Mouse (Mus musculus) stomach, embryonic 15.5 days (tissue): ENCODE results near the gene Pnpla2. TPM values are rescaled to one million over a fixed set of nuclear protein-coding genes. Genes with fewer than 3 reads are reported as not detected.
A peak's percentile ranks its signal among the peaks of the same experiment; 100 is the strongest.

Experiments used
- ATAC-seq: fragments of 200-750 bp; cut with Nextera tagmentation; 2 replicates; pipeline ENCODE4 v1.8.0; 2017; ENCODE audit warnings: low read depth, moderate number of reproducible peaks, moderate TSS enrichment; ENCODE audit not compliant: insufficient read depth, low FRiP score
- H3K27ac ChIP-seq: fragments of 300-500 bp; sonication (generic); 2 replicates; pipeline ENCODE4 v1.5.1; 2015; ENCODE audit warnings: mild to moderate bottlenecking, inconsistent platforms
- H3K27me3 ChIP-seq: fragments of 300-500 bp; sonication (generic); replicated peaks from 2 replicates; pipeline ENCODE4 v1.6.1; 2015; ENCODE audit warnings: inconsistent platforms
- H3K36me3 ChIP-seq: fragments of 300-500 bp; sonication (generic); 2 replicates; pipeline ENCODE4 v1.6.1; 2015; ENCODE audit warnings: inconsistent platforms
- H3K4me1 ChIP-seq: fragments of 300-500 bp; sonication (generic); 2 replicates; pipeline ENCODE4 v1.6.1; 2015; ENCODE audit warnings: inconsistent platforms
- H3K4me2 ChIP-seq: fragments of 300-500 bp; sonication (generic); 2 replicates; pipeline ENCODE4 v1.6.1; 2015; ENCODE audit warnings: mild to moderate bottlenecking, inconsistent platforms
- H3K4me3 ChIP-seq: fragments of 300-500 bp; sonication (generic); replicated peaks from 2 replicates; pipeline ENCODE4 v1.5.1; 2015; ENCODE audit warnings: inconsistent platforms
- H3K9ac ChIP-seq: fragments of 300-500 bp; sonication (generic); 2 replicates; pipeline ENCODE4 v1.6.1; 2015; ENCODE audit warnings: inconsistent platforms
- H3K9me3 ChIP-seq: fragments of 300-500 bp; sonication (generic); 2 replicates; pipeline ENCODE4 v1.6.1; 2016; ENCODE audit warnings: inconsistent platforms
- WGBS: fragments of 180-500 bp; shearing (Covaris S2); methylation state at CpG from one replicate; pipeline ENCODE4 v1.1.7; 2015; 5-methylcytosine and 5-hydroxymethylcytosine counted together
- polyA plus RNA-seq: library from polyadenylated mRNA; unstranded; fragments of >200 nt; fragmentation: Nextera tagmentation; extraction: Ambion mirVana; gene quantifications from 2 replicates; pipeline ENCODE4 v1.2.1, GENCODE M21; 2015

Pnpla2 gene
- polyA plus RNA-seq, 1 experiment from 2014 or later = 33.5 TPM

GRCm38 (mm10) chr7:141474160-141474559 lies 19.2 kb downstream of the Pnpla2 start:
- Histone ChIP-seq H3K4me3 (peak overlapping the region; percentile 94), H3K36me3 (peaks cover 24% of the 10 kb centered on the region), H3K4me2 (peak overlapping the region; percentile 86), H3K27ac (0 out of 2 replicates have a peak overlapping the region, but pooled peaks have one; percentile 1), H3K4me1 (peaks cover 42% of the 10 kb centered on the region), H3K9me3 (no peaks in the 10 kb centered on the region), H3K9ac (peak overlapping the region; percentile 73), H3K27me3 (no peaks in the 10 kb centered on the region)
- WGBS = 8% methylated on average over 5 of the region's 5 CpGs
- ATAC-seq = no peak

- Histone ChIP-seq H3K27ac (peak within 1 kb of the TSS; percentile 96), H3K4me1 (peaks cover 36% of the 10 kb centered on the region), H3K4me2 (peak within 1 kb of the TSS; percentile 86), H3K4me3 (peak within 1 kb of the TSS; percentile 94), H3K36me3 (peaks cover 14% of the 10 kb centered on the region), H3K9ac (peak within 1 kb of the TSS; percentile 73), H3K27me3 (no peaks in the 10 kb centered on the region), H3K9me3 (no peaks in the 10 kb centered on the region)
- ATAC-seq = peak; percentile 61
- whole genome bisulfite sequencing = under 1% methylated on average over 87 of the region's 87 CpGs
These were observed 20.2 kb downstream of the Pnpla2 start, which contains the start of the genes Polr2l and Tspan4 for GRCm38 (mm10) chr7:141475011-141475804. TSS of gene Polr2l (minus strand) at chr7:141475132. TSS of gene Tspan4 (plus strand) at chr7:141475240.

- Histone ChIP-seq H3K27me3 (no peaks in the 10 kb centered on the region), H3K4me2 (peak overlapping the region; percentile 86), H3K9me3 (no peaks in the 10 kb centered on the region), H3K4me3 (peak overlapping the region; percentile 94), H3K4me1 (peaks cover 36% of the 10 kb centered on the region), H3K36me3 (peaks cover 8% of the 10 kb centered on the region), H3K9ac (peak overlapping the region; percentile 73), H3K27ac (peak overlapping the region; percentile 96)
- no peak for ATAC-seq
- WGBS = under 1% methylated on average over 12 of the region's 12 CpGs
These were observed 20.8 kb downstream of the Pnpla2 start for GRCm38 (mm10) chr7:141475805-141476158.

GRCm38 (mm10) chr7:141476226-141476980 lies 21.4 kb downstream of the Pnpla2 start:
- Histone ChIP-seq H3K9me3 (no peaks in the 10 kb centered on the region), H3K4me1 (peaks cover 42% of the 10 kb centered on the region), H3K27me3 (no peaks in the 10 kb centered on the region), H3K4me3 (peak overlapping the region; percentile 94), H3K27ac (peak overlapping the region; percentile 96), H3K4me2 (peak overlapping the region; percentile 86), H3K36me3 (peaks cover 2% of the 10 kb centered on the region), H3K9ac (peak overlapping the region; percentile 22; the same call in 1 of the 2 replicates)
- ATAC-seq = peak; percentile 59
- WGBS = 0% methylated on average over 15 of the region's 17 CpGs

- H3K4me1 ChIP-seq = peaks cover 48% of the 10 kb centered on the region
- peak overlapping the region; percentile 96 for H3K27ac ChIP-seq
- ATAC-seq = no peak
- peak overlapping the region; percentile 86 for H3K4me2 ChIP-seq
- 3% methylated on average over 7 of the region's 7 CpGs for WGBS
- 0 out of 2 replicates have a peak overlapping the region, but pooled peaks have one; percentile 22 for H3K9ac ChIP-seq
- H3K9me3 ChIP-seq = no peaks in the 10 kb centered on the region
- 0 out of 2 replicates have a peak, but pooled peaks cover 5% of the 10 kb centered on the region for H3K27me3 ChIP-seq
- no peaks in the 10 kb centered on the region; the same call in 1 of the 2 replicates for H3K36me3 ChIP-seq
- H3K4me3 ChIP-seq = peak overlapping the region; percentile 94
These were observed 22.0 kb downstream of the Pnpla2 start for GRCm38 (mm10) chr7:141476981-141477370.

- ATAC-seq = no peak
- H3K36me3 ChIP-seq = no peaks in the 10 kb centered on the region; the same call in 1 of the 2 replicates
- peaks cover 56% of the 10 kb centered on the region for H3K4me1 ChIP-seq
- WGBS = 25% methylated on average over 4 of the region's 4 CpGs
- H3K4me2 ChIP-seq = peak overlapping the region; percentile 86
- peaks cover 12% of the 10 kb centered on the region; the same call in 1 of the 2 replicates for H3K27me3 ChIP-seq
- peak overlapping the region; percentile 94; the same call in 1 of the 2 replicates for H3K4me3 ChIP-seq
- no peaks in the 10 kb centered on the region for H3K9me3 ChIP-seq
- H3K27ac ChIP-seq = peak overlapping the region; percentile 96
- no peak overlapping the region for H3K9ac ChIP-seq
These were observed 22.7 kb downstream of the Pnpla2 start for GRCm38 (mm10) chr7:141477578-141478269.

GRCm38 (mm10) chr7:141478270-141478748 lies 23.3 kb downstream of the Pnpla2 start:
- no peak overlapping the region for H3K27ac ChIP-seq

GRCm38 (mm10) chr7:141480842-141481497 lies 26.0 kb downstream of the Pnpla2 start:
- H3K9ac ChIP-seq = no peak overlapping the region
- WGBS = 11% methylated on average over 10 of the region's 10 CpGs
- peaks cover 44% of the 10 kb centered on the region for H3K4me1 ChIP-seq
- peak overlapping the region; percentile 51; the same call in 1 of the 2 replicates for H3K4me3 ChIP-seq
- no peaks in the 10 kb centered on the region for H3K9me3 ChIP-seq
- no peaks in the 10 kb centered on the region for H3K36me3 ChIP-seq
- ATAC-seq = 0 out of 2 replicates have a peak, but pooled peaks have one; percentile 18
- peaks cover 13% of the 10 kb centered on the region; the same call in 1 of the 2 replicates for H3K27me3 ChIP-seq
- H3K27ac ChIP-seq = no peak overlapping the region
- H3K4me2 ChIP-seq = peak overlapping the region; percentile 93

More at GRCm38 (mm10) chr7:141478270-141478748, 23.3 kb downstream of the Pnpla2 start:
- Histone ChIP-seq H3K4me2 (peak overlapping the region; percentile 86), H3K9me3 (no peaks in the 10 kb centered on the region), H3K36me3 (no peaks in the 10 kb centered on the region), H3K9ac (no peak overlapping the region), H3K27me3 (peaks cover 13% of the 10 kb centered on the region; the same call in 1 of the 2 replicates), H3K4me3 (no peak overlapping the region), H3K4me1 (peaks cover 56% of the 10 kb centered on the region)
- WGBS = 55% methylated on average over 5 of the region's 5 CpGs
- ATAC-seq = no peak

- H3K9me3 ChIP-seq = no peaks in the 10 kb centered on the region
- no peaks in the 10 kb centered on the region for H3K36me3 ChIP-seq
- H3K4me2 ChIP-seq = peak overlapping the region; percentile 93
- peaks cover 39% of the 10 kb centered on the region for H3K4me1 ChIP-seq
- peak overlapping the region; percentile 51 for H3K4me3 ChIP-seq
- peaks cover 13% of the 10 kb centered on the region; the same call in 1 of the 2 replicates for H3K27me3 ChIP-seq
- ATAC-seq = peak; percentile 6; the same call in 1 of the 2 replicates
- under 1% methylated on average over 79 of the region's 81 CpGs for WGBS
- H3K27ac ChIP-seq = no peak overlapping the region
- H3K9ac ChIP-seq = peak overlapping the region; percentile 19
These were observed 26.8 kb downstream of the Pnpla2 start for GRCm38 (mm10) chr7:141481498-141482401.

- Histone ChIP-seq H3K27ac (no peak overlapping the region), H3K36me3 (no peaks in the 10 kb centered on the region), H3K27me3 (peaks cover 13% of the 10 kb centered on the region; the same call in 1 of the 2 replicates), H3K9me3 (no peaks in the 10 kb centered on the region), H3K4me1 (peaks cover 30% of the 10 kb centered on the region), H3K9ac (no peak overlapping the region), H3K4me2 (peak overlapping the region; percentile 93), H3K4me3 (peak overlapping the region; percentile 51)
- WGBS = 24% methylated on average over 11 of the region's 11 CpGs
- no peak for ATAC-seq
These were observed 27.6 kb downstream of the Pnpla2 start for GRCm38 (mm10) chr7:141482531-141483024.
